Mouse (Mus musculus): ENCODE measurements around the gene Aes. TPM values are rescaled to one million over a fixed set of nuclear protein-coding genes. Genes with fewer than 3 reads are reported as not detected.

The Aes gene
- polyA plus RNA-seq, 1 experiment from 2014 or later, result 229 TPM

- peak overlapping the region; percentile 84 for H3K27ac ChIP-seq (ENCODE audit: low read depth, low read length)
- 0 out of 2 replicates have a peak overlapping the region, but pooled peaks have one; percentile 15 for H3K9ac ChIP-seq (ENCODE audit: low read depth, low read length)
- WGBS, result 87% methylated on average over 13 of the region's 13 CpGs
- H3K36me3 ChIP-seq (ENCODE audit: control insufficient read depth, insufficient read depth, low read length), result no peaks in the 10 kb centered on the region
- no peaks in the 10 kb centered on the region for H3K9me3 ChIP-seq (ENCODE audit: control insufficient read depth, low read length)
- H3K4me2 ChIP-seq, result peak overlapping the region; percentile 99
- ATAC-seq (replicated peaks; ENCODE audit: low FRiP score) (no peak), DNase-seq (ENCODE audit: low spot score) (no peak)
- no peaks in the 10 kb centered on the region for H3K27me3 ChIP-seq (replicated peaks; ENCODE audit: control insufficient read depth, insufficient read depth, low read length)
- peaks cover 47% of the 10 kb centered on the region for H3K4me1 ChIP-seq (replicated peaks; ENCODE audit: control insufficient read depth, insufficient read depth, low read length)
- no peak overlapping the region for H3K4me3 ChIP-seq (ENCODE audit: low read depth, low read length)
Measured at GRCm38 (mm10) chr10:81546788-81547571, 12.3 kb upstream of the Aes start.

DNA sequence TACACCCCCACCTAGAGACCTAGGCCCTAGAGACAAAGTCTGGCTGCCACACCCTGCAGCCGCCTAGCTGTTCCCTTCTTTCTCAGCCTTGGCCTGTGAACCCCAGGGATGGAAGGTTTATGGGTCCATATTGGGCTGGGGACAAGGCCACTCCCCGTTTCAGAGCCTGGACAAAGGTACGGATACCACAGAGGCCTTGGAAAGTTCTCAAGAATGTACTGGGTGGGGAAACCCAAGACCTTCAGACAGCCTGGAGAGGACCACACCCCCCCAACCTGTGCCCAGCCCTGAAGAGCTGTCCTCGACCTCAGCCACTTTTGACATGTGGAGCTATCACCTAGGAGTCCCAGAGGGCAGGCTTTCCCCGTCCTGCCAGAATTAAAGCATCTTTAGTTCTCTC is 10.3 kb upstream of the Aes start:
- Histone ChIP-seq H3K27ac (ENCODE audit: low read depth, low read length) (no peak overlapping the region), H3K4me3 (ENCODE audit: low read depth, low read length) (no peak overlapping the region), H3K4me1 (replicated peaks; ENCODE audit: control insufficient read depth, insufficient read depth, low read length) (peaks cover 27% of the 10 kb centered on the region), H3K9ac (ENCODE audit: low read depth, low read length) (no peak overlapping the region), H3K27me3 (replicated peaks; ENCODE audit: control insufficient read depth, insufficient read depth, low read length) (no peaks in the 10 kb centered on the region), H3K36me3 (ENCODE audit: control insufficient read depth, insufficient read depth, low read length) (no peaks in the 10 kb centered on the region), H3K4me2 (no peak overlapping the region), H3K9me3 (ENCODE audit: control insufficient read depth, low read length) (no peaks in the 10 kb centered on the region)
- 68% methylated on average over 5 of the region's 5 CpGs for WGBS
- DNase-seq (ENCODE audit: low spot score) (no peak), ATAC-seq (replicated peaks; ENCODE audit: low FRiP score) (no peak)

- DNase-seq (ENCODE audit: low spot score), result peak; percentile 80
Measured at GRCm38 (mm10) chr10:81550257-81550656, 9.0 kb upstream of the Aes start.

GRCm38 (mm10) chr10:81551597-81552102 is 7.6 kb upstream of the Aes start:
- Histone ChIP-seq H3K27ac (ENCODE audit: low read depth, low read length) (no peak overlapping the region), H3K4me2 (peak overlapping the region; percentile 33; the same call in 1 of the 2 replicates), H3K4me3 (ENCODE audit: low read depth, low read length) (no peak overlapping the region), H3K9me3 (ENCODE audit: control insufficient read depth, low read length) (no peaks in the 10 kb centered on the region), H3K4me1 (replicated peaks; ENCODE audit: control insufficient read depth, insufficient read depth, low read length) (peaks cover 13% of the 10 kb centered on the region), H3K27me3 (replicated peaks; ENCODE audit: control insufficient read depth, insufficient read depth, low read length) (no peaks in the 10 kb centered on the region), H3K36me3 (ENCODE audit: control insufficient read depth, insufficient read depth, low read length) (no peaks in the 10 kb centered on the region), H3K9ac (ENCODE audit: low read depth, low read length) (no peak overlapping the region)
- ATAC-seq (replicated peaks; ENCODE audit: low FRiP score) (peak; percentile 53), DNase-seq (ENCODE audit: low spot score) (peak; percentile 79)
- 5% methylated on average over 12 of the region's 12 CpGs for WGBS

More at GRCm38 (mm10) chr10:81550257-81550656, 9.0 kb upstream of the Aes start:
- Histone ChIP-seq H3K9ac (ENCODE audit: low read depth, low read length) (no peak overlapping the region), H3K36me3 (ENCODE audit: control insufficient read depth, insufficient read depth, low read length) (no peaks in the 10 kb centered on the region), H3K4me2 (no peak overlapping the region), H3K27ac (ENCODE audit: low read depth, low read length) (no peak overlapping the region), H3K9me3 (ENCODE audit: control insufficient read depth, low read length) (no peaks in the 10 kb centered on the region), H3K27me3 (replicated peaks; ENCODE audit: control insufficient read depth, insufficient read depth, low read length) (no peaks in the 10 kb centered on the region), H3K4me1 (replicated peaks; ENCODE audit: control insufficient read depth, insufficient read depth, low read length) (peaks cover 25% of the 10 kb centered on the region), H3K4me3 (ENCODE audit: low read depth, low read length) (no peak overlapping the region)
- no peak for ATAC-seq (replicated peaks; ENCODE audit: low FRiP score)
- 10% methylated on average over 7 of the region's 7 CpGs for WGBS

DNA sequence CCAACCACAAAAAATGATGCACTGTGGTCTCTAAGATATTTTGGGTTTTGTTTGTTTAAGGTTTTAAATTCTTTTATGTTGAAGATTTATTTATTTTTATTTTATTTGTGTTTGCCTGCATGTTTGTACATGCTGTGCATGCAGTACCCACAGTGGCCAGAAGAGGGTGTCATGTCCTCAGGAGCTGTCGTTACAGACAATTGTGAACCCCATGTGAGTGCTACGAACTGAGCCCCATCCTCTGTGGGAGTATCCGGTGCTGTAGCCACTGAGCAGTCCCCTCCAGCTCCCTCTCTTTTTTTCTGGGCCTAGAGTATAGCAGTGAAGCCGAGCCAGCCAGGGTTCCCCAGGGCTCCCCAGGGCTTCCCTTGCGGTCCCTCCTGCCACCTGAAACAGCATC is 6.1 kb upstream of the Aes start:
- no peak for DNase-seq (ENCODE audit: low spot score)
- WGBS, result 83% methylated on average over 5 of the region's 5 CpGs
- H3K27ac ChIP-seq (ENCODE audit: low read depth, low read length), result no peak overlapping the region

GRCm38 (mm10) chr10:81553807-81554755 is 5.2 kb upstream of the Aes start:
- no peaks in the 10 kb centered on the region for H3K9me3 ChIP-seq (ENCODE audit: control insufficient read depth, low read length)
- DNase-seq (ENCODE audit: low spot score) (no peak), ATAC-seq (replicated peaks; ENCODE audit: low FRiP score) (no peak)
- no peak overlapping the region for H3K4me3 ChIP-seq (ENCODE audit: low read depth, low read length)
- H3K36me3 ChIP-seq (ENCODE audit: control insufficient read depth, insufficient read depth, low read length), result no peaks in the 10 kb centered on the region
- H3K4me2 ChIP-seq, result no peak overlapping the region
- H3K9ac ChIP-seq (ENCODE audit: low read depth, low read length), result no peak overlapping the region
- H3K27me3 ChIP-seq (replicated peaks; ENCODE audit: control insufficient read depth, insufficient read depth, low read length), result no peaks in the 10 kb centered on the region
- peaks cover 8% of the 10 kb centered on the region for H3K4me1 ChIP-seq (replicated peaks; ENCODE audit: control insufficient read depth, insufficient read depth, low read length)
- WGBS, result 77% methylated on average over 6 of the region's 6 CpGs
- H3K27ac ChIP-seq (ENCODE audit: low read depth, low read length), result no peak overlapping the region

More for the DNA sequence above, 6.1 kb upstream of the Aes start:
- H3K4me1 ChIP-seq (replicated peaks; ENCODE audit: control insufficient read depth, insufficient read depth, low read length), result peaks cover 6% of the 10 kb centered on the region; the same call in 1 of the 2 replicates
- no peaks in the 10 kb centered on the region for H3K9me3 ChIP-seq (ENCODE audit: control insufficient read depth, low read length)
- no peaks in the 10 kb centered on the region for H3K27me3 ChIP-seq (replicated peaks; ENCODE audit: control insufficient read depth, insufficient read depth, low read length)
- H3K36me3 ChIP-seq (ENCODE audit: control insufficient read depth, insufficient read depth, low read length), result no peaks in the 10 kb centered on the region
- H3K4me2 ChIP-seq, result no peak overlapping the region
- H3K4me3 ChIP-seq (ENCODE audit: low read depth, low read length), result no peak overlapping the region
- ATAC-seq (replicated peaks; ENCODE audit: low FRiP score), result no peak
- no peak overlapping the region for H3K9ac ChIP-seq (ENCODE audit: low read depth, low read length)

- Histone ChIP-seq H3K9me3 (ENCODE audit: control insufficient read depth, low read length) (no peaks in the 10 kb centered on the region), H3K4me3 (ENCODE audit: low read depth, low read length) (no peak overlapping the region), H3K4me1 (replicated peaks; ENCODE audit: control insufficient read depth, insufficient read depth, low read length) (peaks cover 15% of the 10 kb centered on the region), H3K27ac (ENCODE audit: low read depth, low read length) (no peak overlapping the region), H3K27me3 (replicated peaks; ENCODE audit: control insufficient read depth, insufficient read depth, low read length) (no peaks in the 10 kb centered on the region), H3K4me2 (no peak overlapping the region), H3K9ac (ENCODE audit: low read depth, low read length) (no peak overlapping the region), H3K36me3 (ENCODE audit: control insufficient read depth, insufficient read depth, low read length) (no peaks in the 10 kb centered on the region)
- ATAC-seq (replicated peaks; ENCODE audit: low FRiP score), result no peak
- DNase-seq (ENCODE audit: low spot score), result no peak
- WGBS, result 66% methylated on average over 3 of the region's 3 CpGs
Measured at GRCm38 (mm10) chr10:81556282-81556681, 3.0 kb upstream of the Aes start.

DNA sequence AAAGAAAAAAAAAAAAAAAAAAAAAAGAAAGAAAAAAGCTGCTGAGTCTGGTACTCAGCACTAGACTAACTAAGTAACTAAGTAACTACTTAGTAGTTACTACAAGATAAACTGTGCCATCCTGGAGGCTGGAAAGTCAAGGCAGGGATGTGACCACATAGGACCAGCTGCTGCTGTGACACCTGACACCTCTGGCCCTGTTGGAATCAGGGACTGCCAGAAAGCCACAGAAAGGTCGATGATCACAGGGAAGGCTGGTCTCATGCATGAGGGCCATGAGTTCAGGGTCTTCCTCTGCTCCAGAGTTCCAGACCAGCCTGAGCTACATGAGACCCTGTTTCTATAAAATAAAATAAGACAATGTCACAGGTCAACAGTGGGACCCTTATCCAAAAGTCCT is 1.8 kb upstream of the Aes start:
- Histone ChIP-seq H3K4me3 (ENCODE audit: low read depth, low read length) (no peak overlapping the region), H3K4me2 (no peak overlapping the region), H3K36me3 (ENCODE audit: control insufficient read depth, insufficient read depth, low read length) (peaks cover 7% of the 10 kb centered on the region), H3K27me3 (replicated peaks; ENCODE audit: control insufficient read depth, insufficient read depth, low read length) (no peaks in the 10 kb centered on the region), H3K9ac (ENCODE audit: low read depth, low read length) (no peak overlapping the region), H3K4me1 (replicated peaks; ENCODE audit: control insufficient read depth, insufficient read depth, low read length) (peaks cover 19% of the 10 kb centered on the region), H3K9me3 (ENCODE audit: control insufficient read depth, low read length) (no peaks in the 10 kb centered on the region), H3K27ac (ENCODE audit: low read depth, low read length) (no peak overlapping the region)
- DNase-seq (ENCODE audit: low spot score) (no peak), ATAC-seq (replicated peaks; ENCODE audit: low FRiP score) (no peak)
- 21% methylated on average over 1 of the region's 1 CpGs for WGBS

All from liver, embryonic 11.5 days (tissue).